Mouse (Mus musculus): ENCODE results near the gene Cacng4.

- TF ChIP-seq CTCF (IDR thresholded peaks at IDR 0.05; ENCODE audit: control insufficient read depth, insufficient read depth, insufficient read length) (no peak), MAX (IDR thresholded peaks at IDR 0.05) (no peak), USF1 (IDR thresholded peaks at IDR 0.05; ENCODE audit: low read depth) (no peak)
Measured at GRCm38 (mm10) chr11:107759516-107759915, 34.8 kb downstream of the Cacng4 start.

All from C2C12 (cell line).